Mouse (Mus musculus): ENCODE measurements around the gene Gm10073. TPM values are rescaled to one million over a fixed set of nuclear protein-coding genes. Genes with fewer than 3 reads are reported as not detected.
A peak's percentile ranks its signal among the peaks of the same experiment; 100 is the strongest.
"Not testable (repeated sequence)": the region's sequence is repeated elsewhere in the genome, so short reads cannot be mapped to it uniquely, and the experiment has no call there.

Gene Gm10073
- 100 to 1,000 TPM in 3 of 4 experiments, 10 to 100 TPM in 1; 97.6 to 119 (median 113) TPM for total RNA-seq (2022)

- not testable (repeated sequence) for DNase-seq (ENCODE audit: low spot score)
Observed at GRCm38 (mm10) chr8:106573168-106573567, at the start of gene Gm10073. TSS of gene Gm10073 (minus strand) at chr8:106573461.

GRCm38 (mm10) chr8:106623016-106623415 lies 49.8 kb upstream of the Gm10073 start:
- DNase-seq (ENCODE audit: low spot score): no peak

GRCm38 (mm10) chr8:106620488-106620887 lies 47.2 kb upstream of the Gm10073 start:
- no peak for DNase-seq (ENCODE audit: low spot score)

GRCm38 (mm10) chr8:106619549-106620245 lies 46.4 kb upstream of the Gm10073 start:
- DNase-seq (ENCODE audit: low spot score): peak; percentile 26

- DNase-seq (ENCODE audit: low spot score): no peak
Observed at GRCm38 (mm10) chr8:106618324-106618723, 45.1 kb upstream of the Gm10073 start.

GRCm38 (mm10) chr8:106617865-106618264 lies 44.6 kb upstream of the Gm10073 start:
- DNase-seq (ENCODE audit: low spot score): no peak

- no peak for DNase-seq (ENCODE audit: low spot score)
Observed at GRCm38 (mm10) chr8:106617196-106617595, 43.9 kb upstream of the Gm10073 start.

GRCm38 (mm10) chr8:106616679-106617078 lies 43.4 kb upstream of the Gm10073 start:
- DNase-seq (ENCODE audit: low spot score): no peak

GRCm38 (mm10) chr8:106615661-106616299 lies 42.5 kb upstream of the Gm10073 start:
- DNase-seq (ENCODE audit: low spot score): no peak

GRCm38 (mm10) chr8:106614704-106615103 lies 41.4 kb upstream of the Gm10073 start:
- no peak for DNase-seq (ENCODE audit: low spot score)

GRCm38 (mm10) chr8:106612047-106612446 lies 38.8 kb upstream of the Gm10073 start:
- no peak for DNase-seq (ENCODE audit: low spot score)

- no peak for DNase-seq (ENCODE audit: low spot score)
Observed at GRCm38 (mm10) chr8:106610958-106611640, 37.8 kb upstream of the Gm10073 start.

GRCm38 (mm10) chr8:106609076-106609903 lies 36.0 kb upstream of the Gm10073 start:
- DNase-seq (ENCODE audit: low spot score): no peak

GRCm38 (mm10) chr8:106608425-106608824 lies 35.2 kb upstream of the Gm10073 start:
- no peak for DNase-seq (ENCODE audit: low spot score)

GRCm38 (mm10) chr8:106607783-106608182 lies 34.5 kb upstream of the Gm10073 start:
- DNase-seq (ENCODE audit: low spot score): not testable (repeated sequence)

- DNase-seq (ENCODE audit: low spot score): no peak
Observed at GRCm38 (mm10) chr8:106606601-106607145, 33.4 kb upstream of the Gm10073 start.

GRCm38 (mm10) chr8:106606121-106606520 lies 32.9 kb upstream of the Gm10073 start:
- no peak for DNase-seq (ENCODE audit: low spot score)

GRCm38 (mm10) chr8:106605657-106606056 lies 32.4 kb upstream of the Gm10073 start:
- no peak for DNase-seq (ENCODE audit: low spot score)

- no peak for DNase-seq (ENCODE audit: low spot score)
Observed at GRCm38 (mm10) chr8:106603933-106604332, 30.7 kb upstream of the Gm10073 start.

- DNase-seq (ENCODE audit: low spot score): no peak
Observed at GRCm38 (mm10) chr8:106603131-106603819, 30.0 kb upstream of the Gm10073 start, which contains the start of gene Cdh1. TSS of gene Cdh1 (plus strand) at chr8:106603351.
